Mouse (Mus musculus) urinary bladder, postnatal 14 days (tissue): ENCODE measurements around the gene Cd82.

Experiments used
- DNase-seq: peaks from one replicate; pipeline ENCODE4 v3.0.0; 2021; ENCODE audit warnings: low spot score

Gene Cd82

DNA sequence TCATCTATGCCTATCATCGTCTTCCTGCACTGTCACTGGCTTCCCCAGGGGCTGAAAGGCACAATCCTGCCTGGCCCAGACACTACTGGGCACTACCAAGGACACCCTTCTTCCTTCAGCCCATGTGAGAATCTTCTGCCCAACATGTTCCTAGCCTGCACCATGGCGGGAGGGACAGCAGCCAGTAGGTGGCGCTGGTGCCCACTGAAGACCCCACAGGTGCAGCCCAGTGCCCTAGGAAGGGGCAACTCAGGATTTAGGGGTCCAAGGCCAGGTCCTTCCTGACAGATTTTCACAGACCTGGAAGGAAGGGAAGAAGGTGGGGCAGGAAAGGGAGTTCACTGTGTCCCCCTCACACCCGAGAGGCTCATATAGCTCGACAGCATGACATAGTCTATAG, 47.7 kb downstream of the Cd82 start:
- peak; percentile 35 for DNase-seq

DNA sequence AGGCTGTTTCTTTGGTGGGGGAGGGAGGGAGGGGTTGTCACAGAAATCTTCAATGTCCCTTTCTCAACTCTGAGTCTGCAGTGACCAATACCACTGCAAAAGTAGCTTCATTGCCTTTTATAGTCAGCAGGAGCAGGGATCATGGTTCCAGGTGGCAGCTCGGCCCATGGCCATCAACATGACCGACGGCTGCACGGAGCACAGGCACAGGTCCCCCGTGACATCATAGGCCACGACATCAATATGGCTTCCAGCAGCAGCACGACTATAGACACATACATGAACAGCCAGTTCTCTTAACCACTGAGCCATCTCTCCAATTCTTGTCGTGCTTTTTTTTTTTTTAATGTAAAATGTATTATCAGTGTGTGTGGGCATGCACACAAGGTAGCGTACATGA, 48.8 kb downstream of the Cd82 start:
- no peak for DNase-seq

DNA sequence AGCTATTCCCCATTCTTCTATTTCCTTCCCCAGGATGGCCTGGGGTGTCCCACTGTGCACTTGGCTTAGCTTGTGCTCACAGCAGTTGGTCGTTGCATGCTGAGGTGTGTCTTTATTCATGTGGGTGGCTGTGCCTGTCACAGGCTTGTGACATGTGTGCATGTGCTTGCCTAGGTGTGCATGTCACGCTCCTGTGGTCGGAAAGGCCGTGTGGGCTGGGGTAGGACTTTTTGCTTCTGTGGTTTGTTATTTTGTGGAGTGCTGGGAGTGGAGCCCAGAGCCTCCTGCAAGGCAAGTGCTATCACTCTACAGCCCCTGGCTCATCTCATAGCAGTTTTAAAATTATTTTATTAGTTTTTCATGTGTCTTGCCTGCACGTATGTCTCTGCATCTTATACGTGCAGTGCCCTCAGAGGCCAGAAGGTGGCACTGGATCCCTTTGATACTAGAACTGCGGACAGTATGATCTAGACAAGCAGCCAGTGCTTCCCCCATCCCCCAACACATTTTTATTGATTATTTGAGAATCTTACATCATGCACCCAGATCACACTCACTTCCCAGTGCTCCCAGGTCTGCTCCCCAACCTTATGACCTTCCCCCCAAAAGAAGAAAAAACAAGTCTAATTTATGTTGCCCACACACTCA, 49.4 kb downstream of the Cd82 start:
- peak; percentile 70 for DNase-seq

DNA sequence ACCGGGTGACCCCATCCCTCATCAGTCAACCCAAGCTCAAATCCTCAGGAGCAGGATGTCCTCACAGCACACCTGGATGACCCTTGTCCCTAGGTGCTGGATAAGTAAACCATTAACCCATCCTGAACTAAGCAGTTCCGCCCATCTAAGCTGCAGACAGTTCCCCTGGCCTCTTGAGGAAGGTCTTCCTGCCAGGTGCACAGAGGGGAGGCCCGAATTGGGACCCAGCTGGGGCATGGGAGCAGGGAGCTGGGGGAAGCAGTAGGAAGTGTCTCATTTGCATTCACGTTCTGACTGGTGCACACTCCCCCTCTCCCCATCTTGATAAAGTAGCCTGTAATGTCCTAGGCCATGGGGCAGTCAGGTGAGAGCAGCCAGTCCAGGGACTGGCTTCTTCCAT, 50.8 kb downstream of the Cd82 start:
- no peak for DNase-seq

DNA sequence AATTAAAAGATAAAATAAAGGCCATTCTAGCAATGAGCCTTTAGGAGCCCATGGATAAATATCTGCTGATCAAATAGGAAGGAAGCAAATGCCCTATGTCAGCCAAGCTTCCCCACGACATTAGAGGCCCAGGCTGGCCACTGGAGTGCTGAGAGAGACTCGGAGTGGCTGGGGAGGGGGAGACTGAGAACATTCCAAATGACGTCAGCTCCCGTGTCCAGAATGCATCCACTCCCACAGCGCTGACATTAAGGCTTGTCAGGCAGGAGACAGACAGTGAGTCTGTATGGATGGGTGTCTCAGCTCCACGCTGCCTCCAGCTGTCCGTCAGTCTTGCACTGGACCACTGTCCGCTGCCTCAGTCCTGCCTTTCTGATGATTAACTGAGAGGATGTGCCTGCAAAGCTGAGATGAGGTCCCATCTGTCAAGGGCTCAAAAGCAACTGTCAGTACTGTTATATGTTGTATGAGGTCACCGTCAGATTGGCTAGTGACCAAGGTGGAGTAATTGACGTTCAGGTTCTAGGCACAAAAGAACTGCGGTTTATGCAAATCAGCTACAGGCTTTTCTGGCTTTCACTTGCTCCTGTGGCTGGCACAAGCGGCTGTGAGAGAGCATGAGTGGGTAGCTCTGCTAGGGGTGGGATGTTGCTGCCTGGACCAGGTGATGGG, 51.9 kb downstream of the Cd82 start:
- no peak for DNase-seq

DNA sequence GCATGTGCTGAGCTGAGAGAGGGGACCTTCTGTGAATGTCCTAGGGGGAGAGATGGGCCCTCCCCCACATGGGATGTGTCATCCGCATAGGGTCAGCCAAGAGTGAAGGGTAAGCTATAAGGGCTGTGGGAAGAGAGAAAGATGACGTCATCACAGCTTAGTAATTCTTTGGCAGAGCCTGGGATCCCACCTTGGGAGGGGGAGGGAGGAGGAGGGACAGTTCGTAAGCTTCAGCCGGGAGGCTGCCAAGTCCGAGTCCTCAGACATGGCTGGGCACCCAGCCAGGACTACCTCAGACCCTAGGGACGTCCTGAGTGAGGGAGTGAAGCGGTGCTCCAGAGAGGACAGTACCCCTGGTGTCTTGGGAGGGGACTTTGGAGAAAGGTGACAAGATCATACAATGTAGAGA, 57.9 kb downstream of the Cd82 start:
- DNase-seq, result no peak

DNA sequence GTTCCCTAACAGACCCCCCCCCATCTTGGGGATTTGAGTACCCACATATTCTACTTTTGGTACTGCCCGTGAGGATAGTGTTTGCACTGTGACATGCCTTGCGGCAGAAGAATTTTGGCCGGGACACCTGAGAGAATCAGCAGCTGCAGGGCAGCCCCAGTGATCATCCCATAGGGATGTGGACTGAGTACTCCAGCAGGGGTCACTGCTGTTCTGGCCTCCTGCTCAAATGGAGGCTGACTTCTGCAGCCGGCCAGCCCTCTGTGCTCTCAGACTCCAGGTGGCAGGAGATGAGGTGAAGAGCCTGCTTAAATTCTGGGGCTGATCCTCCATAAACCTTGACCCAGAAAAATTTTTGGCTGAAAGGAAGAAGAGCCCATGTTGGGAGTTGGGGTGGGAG, 58.8 kb downstream of the Cd82 start:
- DNase-seq, result no peak

DNA sequence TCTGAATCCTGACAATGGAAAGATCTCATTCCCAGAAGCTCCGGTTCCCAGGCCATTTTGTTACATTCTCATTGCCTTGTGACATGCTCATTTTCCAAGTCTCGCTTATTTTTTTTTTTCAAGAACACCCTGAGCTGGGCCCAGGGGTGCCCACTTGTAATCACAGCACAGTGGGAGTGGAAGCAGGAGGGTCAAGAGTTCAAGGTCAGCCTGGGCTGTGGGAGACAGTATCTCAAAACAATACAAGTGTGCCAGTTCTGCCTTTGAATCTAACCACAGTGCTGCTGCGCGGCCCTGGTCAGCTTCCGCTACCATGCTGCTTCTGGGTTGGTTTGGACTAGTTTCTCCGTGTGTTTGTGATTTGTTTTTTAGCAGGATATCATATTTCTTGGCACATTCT, 59.7 kb downstream of the Cd82 start:
- no peak for DNase-seq

DNA sequence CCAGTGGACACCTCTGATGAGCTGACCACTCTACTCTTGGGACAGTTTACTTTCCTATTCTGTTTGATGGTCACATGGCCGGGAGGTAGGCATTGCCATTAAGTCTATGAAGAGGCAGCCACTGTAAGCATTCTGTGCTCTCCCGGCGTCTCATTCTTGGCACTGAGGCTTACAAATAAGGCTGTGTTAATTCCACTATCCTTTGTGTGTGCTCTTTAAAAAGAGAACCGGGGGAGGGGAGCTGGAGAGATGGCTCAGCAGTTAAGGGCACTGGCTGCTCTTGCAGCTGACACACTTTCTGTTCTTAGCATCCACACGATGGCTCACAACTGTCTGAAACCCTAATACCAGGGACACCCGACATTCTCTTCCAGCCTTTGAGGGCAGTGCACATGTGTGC, 71.7 kb downstream of the Cd82 start:
- DNase-seq, result no peak

DNA sequence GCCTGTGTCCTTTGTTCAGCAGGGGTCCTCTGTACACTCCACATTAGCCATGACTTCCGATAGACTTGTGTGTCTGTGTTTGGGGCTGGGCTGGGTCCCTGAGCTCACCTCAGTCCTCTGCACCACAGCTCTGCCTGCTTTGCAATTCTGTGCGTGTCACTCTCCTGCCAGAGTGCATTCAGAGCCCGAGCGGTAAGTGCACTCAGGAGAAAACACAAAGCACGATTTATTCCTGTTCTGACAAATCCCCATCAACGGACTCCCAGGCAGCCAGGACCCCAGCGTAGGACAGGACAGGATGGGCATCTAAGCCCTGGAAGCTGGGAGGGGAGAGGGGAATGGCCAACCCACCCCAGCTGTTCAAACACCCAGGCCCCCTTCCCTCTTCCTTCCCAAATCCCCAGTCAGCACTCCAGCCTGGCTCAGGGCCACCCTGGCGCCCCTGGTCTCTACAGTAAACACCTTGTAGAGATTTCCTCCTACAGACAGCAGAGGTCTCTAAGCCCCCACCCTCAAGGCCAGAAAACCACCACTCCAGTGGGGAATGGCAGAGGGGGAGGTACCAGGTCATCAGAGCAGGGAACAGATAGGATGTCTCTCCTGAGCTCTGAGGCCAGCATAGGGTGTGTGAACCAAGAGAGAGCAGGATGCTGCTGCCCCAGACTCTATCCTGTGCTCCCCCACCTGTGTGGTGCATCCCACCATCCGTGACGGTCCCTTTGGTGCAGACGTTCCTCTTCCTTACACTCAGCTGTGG, 72.6 kb downstream of the Cd82 start:
- DNase-seq, result no peak

DNA sequence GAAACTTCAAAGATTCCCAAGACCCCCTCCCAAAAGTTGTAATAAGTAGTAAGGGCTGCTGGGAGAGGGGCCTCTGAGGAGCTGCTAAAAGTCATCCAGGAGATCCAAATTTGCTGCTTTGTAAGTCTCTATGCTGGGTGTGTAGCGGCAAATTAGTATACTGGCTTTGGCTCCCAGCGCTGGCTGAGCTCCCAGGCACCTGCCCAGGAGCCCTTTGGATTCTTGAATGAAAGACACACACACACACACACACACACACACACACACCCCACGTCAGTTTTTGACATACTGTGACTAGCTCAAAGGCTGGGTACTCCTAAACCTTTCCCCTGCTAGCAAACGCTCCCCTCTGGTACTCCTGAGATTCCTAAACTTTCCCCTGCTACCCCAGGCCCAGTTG, 76.0 kb downstream of the Cd82 start:
- DNase-seq, result no peak

DNA sequence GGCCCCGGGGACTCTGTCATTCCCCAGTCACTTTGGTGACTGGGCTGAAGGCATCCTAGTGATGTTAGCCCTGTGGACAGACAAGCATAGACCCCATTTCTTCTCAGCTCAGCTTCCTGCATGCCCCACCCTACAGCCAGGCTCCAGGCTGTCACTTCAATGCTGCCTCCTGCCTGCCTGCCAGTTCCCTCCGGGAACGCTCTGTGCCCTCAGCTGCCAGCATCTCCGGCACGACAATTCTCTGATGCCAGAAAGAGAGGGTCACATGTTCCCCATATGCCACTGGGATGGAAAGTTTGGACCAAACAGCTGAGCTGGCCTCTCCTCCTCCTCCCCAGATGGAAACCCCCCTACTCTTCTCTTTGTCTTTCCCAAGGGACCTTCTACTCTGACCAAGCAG, 79.1 kb downstream of the Cd82 start:
- DNase-seq, result no peak

DNA sequence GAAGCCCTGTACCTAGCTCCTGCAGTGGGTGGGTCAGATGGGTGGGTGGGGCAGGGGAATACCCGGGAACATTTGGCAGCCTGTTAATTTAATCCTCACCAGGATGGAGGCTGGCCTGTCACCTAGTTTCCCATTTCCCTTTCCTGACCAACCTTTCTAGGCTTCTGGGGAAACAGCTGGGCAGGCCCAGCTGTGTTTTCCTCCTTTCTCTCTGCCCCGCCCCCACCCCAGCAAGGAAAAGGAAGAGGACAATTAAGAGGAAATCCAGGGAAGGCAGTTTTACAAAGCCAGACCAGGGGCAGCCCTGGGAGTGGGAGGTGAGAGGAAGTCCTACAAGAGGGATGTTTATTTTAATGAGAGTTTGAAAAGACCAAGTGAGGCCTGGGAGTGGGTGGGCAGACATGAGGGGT, 82.3 kb downstream of the Cd82 start:
- no peak for DNase-seq

DNA sequence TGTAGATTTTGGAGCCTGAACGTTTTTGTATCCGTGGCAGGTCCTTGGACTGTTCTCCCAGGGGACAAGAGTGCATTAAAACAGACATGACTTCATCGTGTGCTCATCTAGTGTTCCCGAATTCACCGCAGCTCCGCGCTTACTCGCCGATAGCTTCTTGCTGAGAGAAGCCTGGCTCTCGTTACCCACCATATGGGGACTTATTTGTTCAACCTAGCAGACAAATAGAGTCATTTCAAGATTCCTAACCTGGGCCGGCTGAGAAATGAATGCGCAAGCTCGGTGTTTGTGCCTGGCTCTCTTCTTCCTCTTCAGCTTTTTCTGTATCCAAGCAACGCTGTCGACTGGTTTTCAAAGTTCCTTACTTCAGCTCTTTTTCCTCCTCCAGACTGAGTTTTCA, 85.1 kb downstream of the Cd82 start:
- no peak for DNase-seq

DNA sequence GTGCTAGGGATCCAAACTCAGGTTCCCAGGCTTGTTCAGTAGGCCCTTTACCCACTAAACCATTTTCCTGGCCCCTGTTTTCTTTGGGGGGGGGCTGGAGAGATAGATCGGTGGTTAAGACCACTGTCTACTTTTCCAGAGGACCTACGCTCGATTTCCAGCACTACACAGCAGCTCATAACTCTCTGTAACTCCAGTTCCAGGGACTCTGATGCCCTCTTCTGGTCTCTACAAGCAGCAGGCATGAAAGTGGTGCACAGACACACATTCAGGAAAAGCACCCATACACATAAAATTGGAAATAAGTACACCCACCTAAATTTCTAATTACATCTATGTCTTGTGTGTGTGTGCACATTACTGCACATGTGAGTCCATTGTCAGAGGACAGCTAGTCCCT, 85.8 kb downstream of the Cd82 start:
- DNase-seq, result no peak

DNA sequence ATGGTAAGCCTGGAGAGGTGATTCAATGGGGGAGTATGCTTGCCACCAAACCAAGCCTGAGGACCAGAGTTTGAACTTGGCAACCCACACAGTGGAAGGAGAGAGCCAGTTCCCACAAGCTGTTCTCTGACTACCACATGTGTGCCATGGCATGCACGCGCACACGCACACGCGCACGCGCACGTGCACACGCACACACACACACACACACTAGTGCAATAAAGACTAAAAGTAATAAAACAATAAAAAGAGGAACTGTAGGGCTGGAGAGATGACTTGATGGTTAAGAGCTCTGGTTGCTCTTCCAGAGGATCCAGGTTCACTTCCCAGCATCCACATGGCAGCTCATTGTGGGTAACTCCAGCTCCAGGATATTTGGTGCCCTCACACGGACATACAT, 90.1 kb downstream of the Cd82 start:
- no peak for DNase-seq

DNA sequence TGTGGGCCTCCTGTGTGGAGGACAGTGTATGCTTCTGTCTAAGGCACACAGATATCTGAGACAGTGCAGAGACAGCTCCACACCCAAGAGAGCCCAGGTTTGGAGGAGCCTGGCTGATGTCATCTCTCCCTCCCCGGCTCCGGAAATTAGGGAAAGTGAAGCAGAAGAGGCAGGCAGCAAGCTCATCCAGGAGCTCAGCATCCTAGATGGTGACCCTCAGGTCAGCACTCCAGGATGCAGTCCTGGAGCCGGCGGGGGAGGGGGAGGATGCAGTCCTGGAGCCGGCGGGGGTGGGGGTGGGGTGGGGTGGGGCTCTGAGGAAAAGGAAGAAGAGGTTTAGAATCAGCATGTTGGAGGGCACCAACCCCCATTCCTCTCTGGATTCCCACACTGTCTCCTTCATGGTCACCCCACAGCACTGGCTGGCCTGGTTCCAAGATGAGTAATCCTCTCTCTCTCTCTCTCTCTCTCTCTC, 90.8 kb downstream of the Cd82 start:
- no peak for DNase-seq
